Mouse (Mus musculus): ENCODE results near the gene A3galt2.

DNA sequence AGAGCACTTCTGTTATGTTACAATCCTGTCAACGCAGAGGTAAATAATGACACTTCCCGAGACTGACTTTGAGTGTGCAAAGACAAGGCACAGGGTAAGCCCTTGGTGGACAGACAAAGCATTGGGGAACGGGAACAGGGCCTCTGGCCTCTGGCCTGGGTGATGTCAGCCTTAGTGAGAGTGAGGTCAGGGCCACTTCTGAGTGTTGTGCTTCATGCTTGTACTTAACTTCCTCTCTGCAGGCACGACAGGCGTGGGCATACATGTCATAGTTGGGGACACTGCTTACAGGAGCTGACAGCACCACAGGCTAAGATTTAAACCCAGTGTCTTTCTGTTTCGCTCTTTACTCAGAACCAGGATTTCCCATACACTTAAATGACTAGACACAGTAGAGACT is 21.7 kb upstream of the A3galt2 start:
- TF ChIP-seq CTCF (IDR thresholded peaks at IDR 0.05; ENCODE audit: low read depth): no peak
- TF ChIP-seq EP300 (IDR thresholded peaks at IDR 0.05; ENCODE audit: low read depth): no peak
